Mouse (Mus musculus): ENCODE results near the gene Snrk. TPM values are rescaled to one million over a fixed set of nuclear protein-coding genes. Genes with fewer than 3 reads are reported as not detected.
"Not testable (repeated sequence)": the region's sequence is repeated elsewhere in the genome, so short reads cannot be mapped to it uniquely, and the experiment has no call there.

Snrk gene
- polyA plus RNA-seq, 1 experiment from 2014 or later = 36.9 TPM

- H3K9me3 ChIP-seq (replicated peaks; ENCODE audit: control insufficient read depth, low read length) = no peaks in the 10 kb centered on the region
These were observed 40.0 kb downstream of the Snrk start for GRCm38 (mm10) chr9:122157079-122157441.

GRCm38 (mm10) chr9:122164535-122164934 lies 47.5 kb downstream of the Snrk start:
- Histone ChIP-seq H3K27me3 (replicated peaks; ENCODE audit: control insufficient read depth, insufficient read depth, low read length) (no peaks in the 10 kb centered on the region), H3K4me3 (ENCODE audit: low read depth, low read length) (no peak overlapping the region), H3K4me2 (ENCODE audit: low read length) (no peak overlapping the region), H3K9me3 (replicated peaks; ENCODE audit: control insufficient read depth, low read length) (no peaks in the 10 kb centered on the region), H3K36me3 (ENCODE audit: control insufficient read depth, insufficient read depth, low read length) (peaks cover 54% of the 10 kb centered on the region), H3K4me1 (ENCODE audit: control insufficient read depth, insufficient read depth, low read length) (no peaks in the 10 kb centered on the region), H3K9ac (ENCODE audit: low read length) (no peak overlapping the region), H3K27ac (ENCODE audit: low read depth, low read length) (no peak overlapping the region)
- ATAC-seq = no peak
- no peak for DNase-seq (ENCODE audit: low spot score)
- WGBS = 96% methylated on average over 4 of the region's 4 CpGs

More at GRCm38 (mm10) chr9:122157079-122157441, 40.0 kb downstream of the Snrk start:
- Histone ChIP-seq H3K36me3 (ENCODE audit: control insufficient read depth, insufficient read depth, low read length) (peaks cover 35% of the 10 kb centered on the region), H3K27ac (ENCODE audit: low read depth, low read length) (no peak overlapping the region), H3K4me2 (ENCODE audit: low read length) (no peak overlapping the region), H3K4me3 (ENCODE audit: low read depth, low read length) (no peak overlapping the region), H3K27me3 (replicated peaks; ENCODE audit: control insufficient read depth, insufficient read depth, low read length) (no peaks in the 10 kb centered on the region), H3K4me1 (ENCODE audit: control insufficient read depth, insufficient read depth, low read length) (no peaks in the 10 kb centered on the region), H3K9ac (ENCODE audit: low read length) (no peak overlapping the region)
- no peak for DNase-seq (ENCODE audit: low spot score)
- ATAC-seq = no peak
- 93% methylated on average over 14 of the region's 14 CpGs for WGBS

GRCm38 (mm10) chr9:122167719-122168118 lies 50.7 kb downstream of the Snrk start:
- not testable (repeated sequence) for H3K4me3 ChIP-seq (ENCODE audit: low read depth, low read length); DNase-seq (ENCODE audit: low spot score); H3K9me3 ChIP-seq (replicated peaks; ENCODE audit: control insufficient read depth, low read length); ATAC-seq; H3K9ac ChIP-seq (ENCODE audit: low read length); H3K27ac ChIP-seq (ENCODE audit: low read depth, low read length); H3K4me2 ChIP-seq (ENCODE audit: low read length); H3K27me3 ChIP-seq (replicated peaks; ENCODE audit: control insufficient read depth, insufficient read depth, low read length); H3K4me1 ChIP-seq (ENCODE audit: control insufficient read depth, insufficient read depth, low read length)
- peaks cover 59% of the 10 kb centered on the region for H3K36me3 ChIP-seq (ENCODE audit: control insufficient read depth, insufficient read depth, low read length)
- 92% methylated on average over 5 of the region's 5 CpGs for WGBS

GRCm38 (mm10) chr9:122169901-122170300 lies 52.8 kb downstream of the Snrk start:
- no peaks in the 10 kb centered on the region for H3K27me3 ChIP-seq (replicated peaks; ENCODE audit: control insufficient read depth, insufficient read depth, low read length)
- ATAC-seq = no peak
- no peak for DNase-seq (ENCODE audit: low spot score)
- WGBS = 92% methylated on average over 6 of the region's 6 CpGs
- H3K4me3 ChIP-seq (ENCODE audit: low read depth, low read length) = no peak overlapping the region
- no peak overlapping the region for H3K9ac ChIP-seq (ENCODE audit: low read length)
- no peak overlapping the region for H3K27ac ChIP-seq (ENCODE audit: low read depth, low read length)
- no peak overlapping the region for H3K4me2 ChIP-seq (ENCODE audit: low read length)
- H3K4me1 ChIP-seq (ENCODE audit: control insufficient read depth, insufficient read depth, low read length) = peaks cover 5% of the 10 kb centered on the region; the same call in 1 of the 2 replicates
- no peaks in the 10 kb centered on the region for H3K9me3 ChIP-seq (replicated peaks; ENCODE audit: control insufficient read depth, low read length)
- H3K36me3 ChIP-seq (ENCODE audit: control insufficient read depth, insufficient read depth, low read length) = peaks cover 49% of the 10 kb centered on the region

GRCm38 (mm10) chr9:122172612-122173186 lies 55.6 kb downstream of the Snrk start:
- Histone ChIP-seq H3K27ac (ENCODE audit: low read depth, low read length) (no peak overlapping the region), H3K4me3 (ENCODE audit: low read depth, low read length) (no peak overlapping the region), H3K36me3 (ENCODE audit: control insufficient read depth, insufficient read depth, low read length) (peaks cover 31% of the 10 kb centered on the region; the same call in 1 of the 2 replicates), H3K27me3 (replicated peaks; ENCODE audit: control insufficient read depth, insufficient read depth, low read length) (no peaks in the 10 kb centered on the region), H3K4me2 (ENCODE audit: low read length) (no peak overlapping the region), H3K9me3 (replicated peaks; ENCODE audit: control insufficient read depth, low read length) (no peaks in the 10 kb centered on the region), H3K9ac (ENCODE audit: low read length) (no peak overlapping the region), H3K4me1 (ENCODE audit: control insufficient read depth, insufficient read depth, low read length) (peaks cover 5% of the 10 kb centered on the region; the same call in 1 of the 2 replicates)
- no peak for ATAC-seq
- DNase-seq (ENCODE audit: low spot score) = no peak
- 87% methylated on average over 11 of the region's 11 CpGs for WGBS

DNA sequence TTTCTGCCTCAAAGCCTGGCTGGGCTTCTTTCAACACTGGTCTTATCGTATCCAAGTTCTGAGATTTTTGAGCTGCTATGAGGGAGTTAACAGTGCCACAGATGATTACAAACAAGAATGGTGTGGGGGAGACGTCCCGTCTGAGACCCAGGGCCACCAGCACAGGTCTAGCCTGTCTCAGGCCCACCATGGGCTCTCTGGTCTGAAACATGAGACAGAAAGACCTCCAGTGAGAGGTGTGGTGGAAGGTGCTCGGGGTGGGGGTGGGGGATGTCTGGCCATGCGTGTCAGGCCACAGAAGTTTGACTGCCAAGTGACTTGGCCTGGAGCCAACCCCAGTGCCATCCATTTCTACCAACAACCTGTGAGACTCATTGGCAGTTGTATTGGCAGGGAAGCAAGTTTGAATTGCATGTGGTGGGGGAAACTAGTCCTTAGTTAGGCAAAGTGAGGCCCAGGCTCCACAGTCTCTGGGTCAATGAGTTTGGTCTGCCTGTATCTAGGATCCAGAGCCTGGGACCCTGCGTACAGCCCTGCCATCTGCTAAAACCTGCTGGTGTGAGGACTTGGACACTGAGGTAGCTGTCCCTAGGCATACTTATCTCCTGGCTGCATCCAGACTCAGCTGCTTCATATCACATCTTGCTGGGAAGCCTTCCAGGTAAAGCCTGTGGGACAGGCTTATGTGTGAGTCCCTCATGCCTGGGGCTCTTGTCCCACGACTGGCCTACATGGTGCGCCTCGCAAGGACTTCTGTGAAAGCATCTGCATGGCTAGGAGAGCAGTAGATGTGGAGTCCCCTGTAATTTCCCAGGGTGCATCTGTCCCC lies 56.6 kb downstream of the Snrk start:
- no peak for ATAC-seq
- H3K9me3 ChIP-seq (replicated peaks; ENCODE audit: control insufficient read depth, low read length) = no peaks in the 10 kb centered on the region
- 82% methylated on average over 9 of the region's 9 CpGs for WGBS
- H3K27ac ChIP-seq (ENCODE audit: low read depth, low read length) = no peak overlapping the region
- H3K4me3 ChIP-seq (ENCODE audit: low read depth, low read length) = no peak overlapping the region
- H3K9ac ChIP-seq (ENCODE audit: low read length) = no peak overlapping the region
- H3K4me1 ChIP-seq (ENCODE audit: control insufficient read depth, insufficient read depth, low read length) = peaks cover 5% of the 10 kb centered on the region; the same call in 1 of the 2 replicates
- H3K36me3 ChIP-seq (ENCODE audit: control insufficient read depth, insufficient read depth, low read length) = peaks cover 30% of the 10 kb centered on the region; the same call in 1 of the 2 replicates
- H3K27me3 ChIP-seq (replicated peaks; ENCODE audit: control insufficient read depth, insufficient read depth, low read length) = no peaks in the 10 kb centered on the region
- DNase-seq (ENCODE audit: low spot score) = peak; percentile 53
- no peak overlapping the region for H3K4me2 ChIP-seq (ENCODE audit: low read length)

- H3K9me3 ChIP-seq (replicated peaks; ENCODE audit: control insufficient read depth, low read length) = no peaks in the 10 kb centered on the region
- no peak for DNase-seq (ENCODE audit: low spot score)
- 90% methylated on average over 6 of the region's 6 CpGs for WGBS
- no peak overlapping the region for H3K9ac ChIP-seq (ENCODE audit: low read length)
- peaks cover 32% of the 10 kb centered on the region; the same call in 1 of the 2 replicates for H3K36me3 ChIP-seq (ENCODE audit: control insufficient read depth, insufficient read depth, low read length)
- no peaks in the 10 kb centered on the region for H3K27me3 ChIP-seq (replicated peaks; ENCODE audit: control insufficient read depth, insufficient read depth, low read length)
- no peak for ATAC-seq
- H3K4me3 ChIP-seq (ENCODE audit: low read depth, low read length) = no peak overlapping the region
- no peak overlapping the region for H3K4me2 ChIP-seq (ENCODE audit: low read length)
- H3K27ac ChIP-seq (ENCODE audit: low read depth, low read length) = no peak overlapping the region
- peaks cover 5% of the 10 kb centered on the region; the same call in 1 of the 2 replicates for H3K4me1 ChIP-seq (ENCODE audit: control insufficient read depth, insufficient read depth, low read length)
These were observed 57.7 kb downstream of the Snrk start for GRCm38 (mm10) chr9:122174723-122175122.

GRCm38 (mm10) chr9:122177256-122178220 lies 60.5 kb downstream of the Snrk start:
- no peaks in the 10 kb centered on the region for H3K9me3 ChIP-seq (replicated peaks; ENCODE audit: control insufficient read depth, low read length)
- no peak overlapping the region for H3K4me3 ChIP-seq (ENCODE audit: low read depth, low read length)
- H3K4me1 ChIP-seq (ENCODE audit: control insufficient read depth, insufficient read depth, low read length) = peaks cover 5% of the 10 kb centered on the region; the same call in 1 of the 2 replicates
- H3K27ac ChIP-seq (ENCODE audit: low read depth, low read length) = no peak overlapping the region
- 89% methylated on average over 7 of the region's 7 CpGs for WGBS
- DNase-seq (ENCODE audit: low spot score) (no peak), ATAC-seq (no peak)
- no peaks in the 10 kb centered on the region for H3K27me3 ChIP-seq (replicated peaks; ENCODE audit: control insufficient read depth, insufficient read depth, low read length)
- H3K9ac ChIP-seq (ENCODE audit: low read length) = no peak overlapping the region
- H3K36me3 ChIP-seq (ENCODE audit: control insufficient read depth, insufficient read depth, low read length) = peaks cover 17% of the 10 kb centered on the region; the same call in 1 of the 2 replicates
- H3K4me2 ChIP-seq (ENCODE audit: low read length) = no peak overlapping the region

Measured in forebrain, embryonic 14.5 days (tissue).